Mouse (Mus musculus) MEL (cell line): Measurements from ENCODE around the gene Cd5. TPM values are rescaled to one million over a fixed set of nuclear protein-coding genes. Genes with fewer than 3 reads are reported as not detected.

Source experiments
- DNase-seq: peaks from one replicate; pipeline ENCODE4 v3.0.0; 2011; ENCODE audit warnings: low read depth, low spot score
- H3K27ac ChIP-seq: 2 replicates; pipeline ENCODE4 v1.5.1; 2012; ENCODE audit warnings: low read depth, mild to moderate bottlenecking, control low read depth, low read length, moderate library complexity; ENCODE audit not compliant: control insufficient read depth
- H3K27me3 ChIP-seq, 2 experiments: fragments of 150-350 bp in 1 of 2; sonication (generic) in 1 of 2; 2 replicates each; pipeline ENCODE4 v1.6.1; 2012; ENCODE audit warnings: low read length in 2 of 2, mild to moderate bottlenecking in 2 of 2, improper control_type of control experiment in 1 of 2, moderate library complexity in 1 of 2; ENCODE audit not compliant: insufficient read depth in 2 of 2, control insufficient read depth in 1 of 2
- H3K36me3 ChIP-seq, 2 experiments: 2 replicates each; pipeline ENCODE4 v1.6.1; 2012 to 2014; ENCODE audit warnings: low read length in 2 of 2, improper control_type of control experiment in 1 of 2, inconsistent platforms in 1 of 2, mild to moderate bottlenecking in 1 of 2; ENCODE audit not compliant: insufficient read depth in 2 of 2, control insufficient read depth in 1 of 2
- H3K4me1 ChIP-seq, 2 experiments: fragments of 150-350 bp in 1 of 2; sonication (generic) in 1 of 2; 2 replicates each; pipeline ENCODE4 v1.6.1; 2012; ENCODE audit warnings: low read length in 2 of 2, improper control_type of control experiment in 1 of 2, mild to moderate bottlenecking in 1 of 2; ENCODE audit not compliant: insufficient read depth in 2 of 2, control insufficient read depth in 1 of 2
- H3K4me3 ChIP-seq, 2 experiments: fragments of 150-350 bp in 1 of 2; sonication (generic) in 1 of 2; 2 replicates each; pipeline ENCODE4 v1.5.1; 2012; ENCODE audit warnings: low read depth in 2 of 2, low read length in 2 of 2, mild to moderate bottlenecking in 2 of 2, moderate library complexity in 2 of 2, control low read depth in 1 of 2, improper control_type of control experiment in 1 of 2; ENCODE audit not compliant: control insufficient read depth in 1 of 2, insufficient read depth in 1 of 2
- H3K79me2 ChIP-seq: 2 replicates; pipeline ENCODE4 v1.6.1; 2012; ENCODE audit warnings: mild to moderate bottlenecking, low read length, moderate library complexity; ENCODE audit not compliant: control insufficient read depth, poor library complexity, insufficient read depth
- H3K9ac ChIP-seq: 2 replicates; pipeline ENCODE4 v1.6.1; 2012; ENCODE audit warnings: low read depth, mild to moderate bottlenecking, control low read depth, low read length, moderate library complexity; ENCODE audit not compliant: control insufficient read depth, poor library complexity, severe bottlenecking
- H3K9me3 ChIP-seq: fragments of 150-350 bp; sonication (generic); replicated peaks from 2 replicates; pipeline ENCODE4 v1.6.1; 2012; ENCODE audit warnings: mild to moderate bottlenecking, low read length, improper control_type of control experiment, moderate library complexity; ENCODE audit not compliant: insufficient read depth
- BHLHE40 ChIP-seq: IDR thresholded peaks from 2 replicates; pipeline ENCODE4 v1.6.1; 2012; ENCODE audit warnings: low read depth, mild to moderate bottlenecking, inconsistent platforms, low read length, improper control_type of control experiment, borderline replicate concordance
- CHD1 ChIP-seq: IDR thresholded peaks from 2 replicates; pipeline ENCODE4 v1.6.1; 2012; ENCODE audit warnings: low read depth, mild to moderate bottlenecking, inconsistent platforms, low read length, improper control_type of control experiment
- HCFC1 ChIP-seq: IDR thresholded peaks from 2 replicates; pipeline ENCODE4 v1.6.1; 2012; ENCODE audit warnings: low read depth, mild to moderate bottlenecking, inconsistent platforms, low read length, improper control_type of control experiment, moderate library complexity
- KAT2A ChIP-seq: conservative IDR thresholded peaks from 2 replicates; pipeline ENCODE4 v1.6.1; 2012; ENCODE audit warnings: low read depth, low read length, improper control_type of control experiment, inconsistent platforms
- MAFK ChIP-seq: IDR thresholded peaks from 2 replicates; pipeline ENCODE4 v1.6.1; 2011; ENCODE audit warnings: low read depth, mild to moderate bottlenecking, low read length, improper control_type of control experiment, borderline replicate concordance
- MAX ChIP-seq: IDR thresholded peaks from 2 replicates; pipeline ENCODE4 v1.6.1; 2011; ENCODE audit warnings: low read length, improper control_type of control experiment
- MEF2A ChIP-seq: IDR thresholded peaks from 2 replicates; pipeline ENCODE4 v1.6.1; 2014; ENCODE audit warnings: low read depth, mild to moderate bottlenecking, inconsistent platforms, low read length, improper control_type of control experiment; ENCODE audit not compliant: poor library complexity, insufficient replicate concordance, severe bottlenecking; ENCODE audit errors: extremely low read depth
- MYB ChIP-seq: IDR thresholded peaks from 2 replicates; pipeline ENCODE4 v1.6.1; 2011; ENCODE audit warnings: mild to moderate bottlenecking, low read depth, low read length, improper control_type of control experiment
- NELFE ChIP-seq: IDR thresholded peaks from 2 replicates; pipeline ENCODE4 v1.6.1; 2011; ENCODE audit warnings: low read depth, low read length, improper control_type of control experiment
- POLR2A ChIP-seq, 2 experiments: IDR thresholded peaks; 2 replicates each; pipeline ENCODE4 v1.6.1; 2011 to 2012; ENCODE audit warnings: low read length in 2 of 2, mild to moderate bottlenecking in 2 of 2, control low read depth in 1 of 2, improper control_type of control experiment in 1 of 2, low read depth in 1 of 2, moderate library complexity in 1 of 2; ENCODE audit not compliant: control insufficient read depth in 1 of 2, insufficient read depth in 1 of 2, poor library complexity in 1 of 2
- TAL1 ChIP-seq: IDR thresholded peaks from 2 replicates; pipeline ENCODE4 v1.6.1; 2012; ENCODE audit warnings: mild to moderate bottlenecking, inconsistent platforms, low read length, moderate library complexity, mixed read lengths
- UBTF ChIP-seq: IDR thresholded peaks from 2 replicates; pipeline ENCODE4 v1.6.1; 2012; ENCODE audit warnings: low read depth, mild to moderate bottlenecking, inconsistent platforms, low read length, improper control_type of control experiment, moderate library complexity, borderline replicate concordance; ENCODE audit not compliant: insufficient read depth
- USF1 ChIP-seq: IDR thresholded peaks from 2 replicates; pipeline ENCODE4 v1.6.1; 2014; ENCODE audit warnings: low read depth, mild to moderate bottlenecking, inconsistent platforms, low read length, improper control_type of control experiment, moderate library complexity
- ZC3H11A ChIP-seq: IDR thresholded peaks from 2 replicates; pipeline ENCODE4 v1.6.1; 2012; ENCODE audit warnings: low read depth, mild to moderate bottlenecking, inconsistent platforms, low read length, improper control_type of control experiment
- ZNF384 ChIP-seq: IDR thresholded peaks from 2 replicates; pipeline ENCODE4 v1.6.1; 2012; ENCODE audit warnings: low read depth, mild to moderate bottlenecking, inconsistent platforms, low read length, improper control_type of control experiment
- polyA plus RNA-seq, 2 experiments: library from polyadenylated mRNA; stranded (reverse) in 1 of 2; unstranded in 1 of 2; fragments of >175 nt in 1 of 2; fragments of >200 nt in 1 of 2; gene quantifications; 2 replicates each; pipeline versions ENCODE4 v1.2.1 to v1.2.4; 2012; ENCODE audit warnings: low replicate concordance in 2 of 2, low read depth in 1 of 2; ENCODE audit not compliant: insufficient read length in 2 of 2, insufficient read depth in 1 of 2, missing spikeins in 1 of 2
- total RNA-seq: library from RNA; depleted of rRNA; stranded (reverse); fragments of 300-350 nt; gene quantifications from 2 replicates; pipeline ENCODE4 v1.2.3, GENCODE M21; 2012

Cd5 gene
- total and polyA plus RNA-seq, 3 experiments: not detected

- Histone ChIP-seq H3K9me3 (no peaks in the 10 kb centered on the region), H3K36me3 (peaks cover 0 to 20% of the 10 kb centered on the region in 2 experiments; a peak in 2 of 4 replicates), H3K4me1 (peaks cover 5 to 26% of the 10 kb centered on the region in 2 experiments), H3K79me2 (peaks cover 20% of the 10 kb centered on the region), H3K27ac (peak overlapping the region; percentile 51), H3K4me3 (no peak overlapping the region), H3K27me3 (no peaks in the 10 kb centered on the region), H3K9ac (no peak overlapping the region; the same call in 1 of the 2 replicates)
- TF ChIP-seq MYB (no peak), NELFE (no peak), MAX (no peak), TAL1 (no peak), MAFK (no peak), BHLHE40 (no peak), UBTF (no peak), KAT2A (no peak), ZC3H11A (no peak), POLR2A (IDR thresholded peaks at IDR 0.05; ENCODE audit: control insufficient read depth in 1 of 2, insufficient read depth in 1 of 2, low read depth in 1 of 2, low read length in 2 of 2, poor library complexity in 1 of 2) (no peak), MEF2A (no peak), USF1 (no peak)
- DNase-seq: no peak
These were observed 47.7 kb downstream of the Cd5 start for GRCm38 (mm10) chr19:10691121-10691520.

GRCm38 (mm10) chr19:10690336-10690735 lies 48.5 kb downstream of the Cd5 start:
- Histone ChIP-seq H3K79me2 (peaks cover 20% of the 10 kb centered on the region), H3K27me3 (no peaks in the 10 kb centered on the region), H3K9me3 (no peaks in the 10 kb centered on the region), H3K4me3 (no peak overlapping the region), H3K9ac (no peak overlapping the region), H3K36me3 (peaks cover 0 to 20% of the 10 kb centered on the region in 2 experiments; a peak in 2 of 4 replicates), H3K27ac (no peak overlapping the region), H3K4me1 (peaks cover 5 to 26% of the 10 kb centered on the region in 2 experiments)
- TF ChIP-seq HCFC1 (no peak), MAFK (no peak), CHD1 (no peak), MYB (no peak), ZNF384 (no peak), UBTF (no peak)
- no peak for DNase-seq
